Mouse (Mus musculus) neural tube, embryonic 14.5 days (tissue): ENCODE measurements around the gene Zfp942. TPM values are rescaled to one million over a fixed set of nuclear protein-coding genes. Genes with fewer than 3 reads are reported as not detected.
"Not testable (repeated sequence)": the region's sequence is repeated elsewhere in the genome, so short reads cannot be mapped to it uniquely, and the experiment has no call there.

Experiments used
- ATAC-seq: fragments of 200-750 bp; cut with Nextera tagmentation; 2 replicates; pipeline ENCODE4 v1.8.0; 2017; ENCODE audit warnings: low read depth, mild to moderate bottlenecking, moderate TSS enrichment, moderate library complexity
- H3K27ac ChIP-seq: fragments of 300-500 bp; sonication (generic); 2 replicates; pipeline ENCODE4 v1.5.1; 2014; ENCODE audit warnings: low read depth, mild to moderate bottlenecking, control low read depth, low read length, moderate library complexity, mixed read lengths
- H3K27me3 ChIP-seq: fragments of 300-500 bp; sonication (generic); 2 replicates; pipeline ENCODE4 v1.6.1; 2014; ENCODE audit warnings: low read length; ENCODE audit not compliant: control insufficient read depth, insufficient read depth
- H3K36me3 ChIP-seq: fragments of 300-500 bp; sonication (generic); 2 replicates; pipeline ENCODE4 v1.6.1; 2014; ENCODE audit warnings: low read length, mixed read lengths; ENCODE audit not compliant: control insufficient read depth, insufficient read depth
- H3K4me1 ChIP-seq: fragments of 300-500 bp; sonication (generic); 2 replicates; pipeline ENCODE4 v1.6.1; 2014; ENCODE audit warnings: low read length; ENCODE audit not compliant: control insufficient read depth, insufficient read depth
- H3K4me2 ChIP-seq: fragments of 300-500 bp; sonication (generic); 2 replicates; pipeline ENCODE4 v1.6.1; 2014; ENCODE audit warnings: mild to moderate bottlenecking, low read depth, low read length, control low read depth
- H3K4me3 ChIP-seq: fragments of 300-500 bp; sonication (generic); 2 replicates; pipeline ENCODE4 v1.5.1; 2014; ENCODE audit warnings: low read depth, low read length, control low read depth, mixed read lengths
- H3K9ac ChIP-seq: fragments of 300-500 bp; sonication (generic); replicated peaks from 2 replicates; pipeline ENCODE4 v1.6.1; 2014; ENCODE audit warnings: low read depth, mild to moderate bottlenecking, control low read depth, low read length, mixed read lengths
- H3K9me3 ChIP-seq: fragments of 300-500 bp; sonication (generic); 2 replicates; pipeline ENCODE4 v1.6.1; 2016; ENCODE audit warnings: low read length; ENCODE audit not compliant: control insufficient read depth
- WGBS: fragments of 180-500 bp; shearing (Covaris S2); extraction: QIAGEN DNeasy Blood & Tissue Kit; methylation state at CpG from one replicate; pipeline ENCODE4 v1.1.7; 2014; 5-methylcytosine and 5-hydroxymethylcytosine counted together
- polyA plus RNA-seq: library from polyadenylated mRNA; unstranded; fragments of >200 nt; fragmentation: Nextera tagmentation; extraction: Ambion mirVana; gene quantifications from 2 replicates; pipeline ENCODE4 v1.2.1, GENCODE M21; 2014

The Zfp942 gene
- 23.9 and 25.3 TPM in 2 replicates for polyA plus RNA-seq

DNA sequence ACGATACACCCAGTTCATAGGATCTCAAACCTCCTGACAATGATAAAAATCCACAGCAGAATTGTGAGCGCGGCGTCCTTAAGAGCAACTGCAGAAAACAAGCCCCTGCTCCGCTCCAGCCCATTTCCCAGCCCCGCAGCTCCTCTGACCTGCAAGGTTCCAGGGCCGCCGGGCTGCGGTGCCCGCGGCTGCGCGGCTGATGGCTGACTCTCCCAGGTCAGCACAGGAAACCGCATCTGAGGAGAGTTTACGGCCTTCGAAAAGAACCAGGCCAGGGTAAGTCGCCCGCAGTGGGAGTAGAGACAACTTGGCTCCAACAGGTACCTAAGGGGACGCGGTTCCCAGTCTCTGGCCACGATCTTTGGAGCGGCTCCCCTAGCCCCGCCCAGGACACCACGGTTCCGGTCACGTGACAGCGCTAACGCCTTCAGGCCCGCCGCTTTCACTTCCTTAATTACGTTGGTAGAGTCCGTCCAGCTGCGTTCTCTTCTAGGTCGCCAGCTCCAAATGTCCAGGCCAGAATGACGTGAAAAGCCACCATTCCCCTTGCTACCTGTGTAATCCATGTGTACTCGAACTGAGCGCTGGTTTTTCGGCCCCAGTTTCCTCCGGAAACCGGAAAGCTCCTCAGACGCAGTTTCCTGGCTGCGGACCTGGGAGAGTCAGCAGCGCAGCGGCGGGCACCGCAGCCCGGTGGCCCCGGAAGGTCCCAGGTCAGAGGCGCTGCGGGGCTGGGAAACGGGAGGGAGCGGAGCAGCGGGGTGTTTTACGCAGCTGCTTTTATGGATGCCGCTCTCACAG lies at the start of gene Zfp942, which contains the start of gene Zfp943:
Gene Zfp942, minus strand, starts transcription at position 358 of the 801 bp plus-strand sequence.
Gene Zfp943, plus strand, starts transcription at position 446 of the 801 bp plus-strand sequence.
- Histone ChIP-seq H3K9ac (peak within 1 kb of the TSS; percentile 69), H3K4me2 (peak within 1 kb of the TSS; percentile 62), H3K4me3 (peak within 1 kb of the TSS; percentile 65), H3K27ac (peak within 1 kb of the TSS; percentile 80)
- ATAC-seq = peak; percentile 97
- not testable (repeated sequence) for H3K9me3 ChIP-seq, H3K4me1 ChIP-seq, H3K36me3 ChIP-seq, H3K27me3 ChIP-seq
- under 1% methylated on average over 40 of the region's 55 CpGs for WGBS

DNA sequence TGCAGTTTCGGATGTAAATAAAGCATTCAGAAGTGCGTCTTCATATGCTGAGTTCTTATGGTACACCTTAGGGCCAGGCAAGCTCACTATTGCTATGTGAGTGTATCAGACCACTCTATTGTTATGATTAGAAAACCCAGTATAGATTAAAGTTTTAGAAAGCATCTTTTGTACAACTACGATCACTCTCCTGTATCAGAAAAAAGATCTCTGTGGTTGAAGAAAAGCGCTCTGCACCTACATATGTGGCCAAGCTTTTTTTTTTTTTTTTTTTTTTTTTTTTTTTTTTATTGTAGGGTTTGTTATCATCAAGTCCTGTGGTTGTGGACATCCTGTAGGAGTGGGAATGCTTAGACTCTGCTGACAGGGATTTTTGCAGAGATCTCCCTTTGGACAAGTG lies 1.0 kb upstream of the Zfp942 start:
- Histone ChIP-seq H3K4me1 (peaks cover 5% of the 10 kb centered on the region; the same call in 1 of the 2 replicates), H3K9me3 (no peaks in the 10 kb centered on the region), H3K9ac (no peak overlapping the region), H3K27me3 (no peaks in the 10 kb centered on the region), H3K4me3 (peak overlapping the region; percentile 65), H3K4me2 (peak overlapping the region; percentile 62), H3K36me3 (peaks cover 4% of the 10 kb centered on the region; the same call in 1 of the 2 replicates), H3K27ac (no peak overlapping the region)
- WGBS = 58% methylated on average over 4 of the region's 4 CpGs
- ATAC-seq = no peak

DNA sequence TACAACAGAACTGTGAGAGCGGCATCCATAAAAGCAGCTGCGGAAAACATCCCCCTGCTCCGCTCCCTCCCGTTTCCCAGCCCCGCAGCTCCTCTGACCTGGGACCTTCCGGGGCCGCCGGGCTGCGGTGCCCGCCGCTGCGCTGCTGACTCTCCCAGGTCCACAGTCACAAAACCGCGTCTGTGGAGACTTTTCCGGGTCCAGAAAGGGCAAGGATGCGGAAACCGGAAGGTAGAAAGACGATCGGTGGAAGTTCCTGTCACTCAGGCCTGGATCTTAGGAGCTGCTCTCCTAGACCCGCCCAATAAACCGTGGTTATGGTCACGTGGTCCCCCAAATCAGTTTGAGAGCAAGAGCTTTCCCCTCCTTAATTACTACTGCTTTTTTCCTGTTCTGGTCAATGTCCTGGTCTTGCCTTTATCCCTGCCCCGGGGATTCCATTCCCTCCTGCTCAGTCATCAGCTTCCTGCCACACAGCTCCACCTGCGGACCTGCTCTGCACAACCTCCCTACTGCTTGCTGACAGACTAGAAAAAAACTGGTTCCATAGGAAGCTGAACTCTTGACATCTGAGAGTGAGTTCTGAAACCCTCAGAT lies 52.7 kb downstream of the Zfp942 start, which contains the start of gene Zfp995:
Gene Zfp995, minus strand, starts transcription at position 471 of the 597 bp plus-strand sequence.
- H3K27ac ChIP-seq, H3K4me1 ChIP-seq, H3K36me3 ChIP-seq, H3K9me3 ChIP-seq, H3K27me3 ChIP-seq: not testable (repeated sequence)
- peak within 1 kb of the TSS; percentile 85 for H3K4me2 ChIP-seq
- peak; percentile 98 for ATAC-seq
- H3K9ac ChIP-seq = peak within 1 kb of the TSS; percentile 51
- WGBS = under 1% methylated on average over 24 of the region's 24 CpGs
- peak within 1 kb of the TSS; percentile 51 for H3K4me3 ChIP-seq

DNA sequence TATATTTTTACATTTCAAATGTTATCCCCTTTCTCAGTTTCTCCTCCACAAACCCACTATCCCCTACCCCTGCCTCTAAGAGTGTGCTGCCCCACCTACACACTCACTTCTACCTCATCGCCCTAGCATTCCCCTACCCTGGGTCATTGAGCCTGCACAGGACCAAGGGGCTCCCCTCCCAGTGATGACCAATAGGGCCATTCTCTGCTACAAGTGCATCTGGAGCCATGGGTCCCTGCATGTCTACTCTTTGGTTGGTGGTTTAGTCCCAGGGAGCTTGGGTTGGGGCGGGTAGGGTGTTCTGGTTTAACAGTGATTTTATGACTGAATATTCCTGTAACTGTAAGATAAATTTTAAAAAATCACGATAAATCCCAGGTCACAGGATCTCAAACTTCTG lies 53.2 kb downstream of the Zfp942 start:
- no peak overlapping the region for H3K27ac ChIP-seq
- H3K36me3 ChIP-seq = no peaks in the 10 kb centered on the region
- 3% methylated on average over 3 of the region's 3 CpGs for WGBS
- H3K27me3 ChIP-seq = no peaks in the 10 kb centered on the region
- no peaks in the 10 kb centered on the region for H3K9me3 ChIP-seq
- peak overlapping the region; percentile 51 for H3K9ac ChIP-seq
- H3K4me1 ChIP-seq = 0 out of 2 replicates have a peak, but pooled peaks cover 2% of the 10 kb centered on the region
- peak; percentile 75 for ATAC-seq
- peak overlapping the region; percentile 85 for H3K4me2 ChIP-seq
- peak overlapping the region; percentile 51 for H3K4me3 ChIP-seq

Other genes with a start within 250 kb of the Zfp942 start
- 11.5 and 11.8 TPM in 2 replicates for gene Zfp229, start 231.7 kb downstream of the Zfp942 start, polyA plus RNA-seq
- gene Zfp820, start 116.7 kb downstream of the Zfp942 start, polyA plus RNA-seq = 2.0 and 2.7 TPM in 2 replicates
- 9.8 and 12.1 TPM in 2 replicates for gene Zfp995, start 52.5 kb downstream of the Zfp942 start, polyA plus RNA-seq
- gene Zfp943, start 88 bp upstream of the Zfp942 start, polyA plus RNA-seq = 22.8 and 24.6 TPM in 2 replicates
- 1.4 and 1.6 TPM in 2 replicates for gene Zfp947, start 203.7 kb upstream of the Zfp942 start, polyA plus RNA-seq